Mouse (Mus musculus) olfactory bulb, adult 2 months (tissue): ENCODE results near the gene Capn15.

Experiments used
- CTCF ChIP-seq: fragments of 200-500 bp; IDR thresholded peaks from 2 replicates; pipeline ENCODE4 v1.5.1; 2012; ENCODE audit warnings: low read depth, mild to moderate bottlenecking, low read length, moderate library complexity; ENCODE audit not compliant: insufficient read depth
- POLR2A ChIP-seq: fragments of 200-500 bp; IDR thresholded peaks from 2 replicates; pipeline ENCODE4 v1.6.1; 2012; ENCODE audit warnings: mild to moderate bottlenecking, low read depth, low read length, moderate library complexity; ENCODE audit not compliant: insufficient read depth

GRCm38 (mm10) chr17:25956631-25957030 lies 29.0 kb downstream of the Capn15 start:
- no peak for TF ChIP-seq CTCF
- no peak for TF ChIP-seq POLR2A
